Mouse (Mus musculus): ENCODE data around the gene Slc35a2. TPM values are rescaled to one million over a fixed set of nuclear protein-coding genes. Genes with fewer than 3 reads are reported as not detected.

The Slc35a2 gene
- polyA plus RNA-seq, 1 experiment from 2014 or later, result 44.0 TPM

Other genes with a start within 250 kb of the Slc35a2 start
- gene Syp, start 245.6 kb upstream of the Slc35a2 start, polyA plus RNA-seq (2015; fragmentation: Nextera tagmentation; extraction: Ambion mirVana), result 2.1 and 3.3 TPM in 2 replicates
- gene Prickle3, start 226.8 kb upstream of the Slc35a2 start, polyA plus RNA-seq (2015; fragmentation: Nextera tagmentation; extraction: Ambion mirVana), result 9.9 and 11.8 TPM in 2 replicates
- gene Plp2, start 212.6 kb upstream of the Slc35a2 start, polyA plus RNA-seq (2015; fragmentation: Nextera tagmentation; extraction: Ambion mirVana), result 100 and 115 TPM in 2 replicates
- 0.66 TPM in 1 of 2 replicates, not detected in the other for gene Magix, start 202.8 kb upstream of the Slc35a2 start, polyA plus RNA-seq (2015; fragmentation: Nextera tagmentation; extraction: Ambion mirVana)
- gene Gpkow, start 186.9 kb upstream of the Slc35a2 start, polyA plus RNA-seq (2015; fragmentation: Nextera tagmentation; extraction: Ambion mirVana), result 37.2 and 40.6 TPM in 2 replicates
- 37.7 and 40.1 TPM in 2 replicates for gene Wdr45, start 169.7 kb upstream of the Slc35a2 start, polyA plus RNA-seq (2015; fragmentation: Nextera tagmentation; extraction: Ambion mirVana)
- gene Gm45208, start 161.8 kb upstream of the Slc35a2 start, polyA plus RNA-seq (2015; fragmentation: Nextera tagmentation; extraction: Ambion mirVana), result not detected in 2 replicates
- 73.1 and 75.9 TPM in 2 replicates for gene Praf2, start 155.6 kb upstream of the Slc35a2 start, polyA plus RNA-seq (2015; fragmentation: Nextera tagmentation; extraction: Ambion mirVana)
- gene Ccdc120, start 133.1 kb upstream of the Slc35a2 start, polyA plus RNA-seq (2015; fragmentation: Nextera tagmentation; extraction: Ambion mirVana), result 17.7 and 22.4 TPM in 2 replicates
- gene Tfe3, start 121.5 kb upstream of the Slc35a2 start, polyA plus RNA-seq (2015; fragmentation: Nextera tagmentation; extraction: Ambion mirVana), result 28.5 and 28.7 TPM in 2 replicates
- gene Gripap1, start 94.3 kb upstream of the Slc35a2 start, polyA plus RNA-seq (2015; fragmentation: Nextera tagmentation; extraction: Ambion mirVana), result 49.8 and 50.1 TPM in 2 replicates
- gene Kcnd1, start 61.7 kb upstream of the Slc35a2 start, polyA plus RNA-seq (2015; fragmentation: Nextera tagmentation; extraction: Ambion mirVana), result 1.3 and 2.3 TPM in 2 replicates
- gene Otud5, start 42.7 kb upstream of the Slc35a2 start, polyA plus RNA-seq (2015; fragmentation: Nextera tagmentation; extraction: Ambion mirVana), result 47.9 and 51.4 TPM in 2 replicates
- 4.4 and 5.9 TPM in 2 replicates for gene Pim2, start 5.8 kb upstream of the Slc35a2 start, polyA plus RNA-seq (2015; fragmentation: Nextera tagmentation; extraction: Ambion mirVana)
- 155 and 156 TPM in 2 replicates for gene Pqbp1, start 15.2 kb downstream of the Slc35a2 start, polyA plus RNA-seq (2015; fragmentation: Nextera tagmentation; extraction: Ambion mirVana)
- 150 and 173 TPM in 2 replicates for gene Timm17b, start 15.3 kb downstream of the Slc35a2 start, polyA plus RNA-seq (2015; fragmentation: Nextera tagmentation; extraction: Ambion mirVana)
- not detected in 2 replicates for gene Gm10491, start 23.8 kb downstream of the Slc35a2 start, polyA plus RNA-seq (2015; fragmentation: Nextera tagmentation; extraction: Ambion mirVana)
- not detected in 2 replicates for gene Gm10490, start 25.5 kb downstream of the Slc35a2 start, polyA plus RNA-seq (2015; fragmentation: Nextera tagmentation; extraction: Ambion mirVana)
- gene Pcsk1n, start 35.8 kb downstream of the Slc35a2 start, polyA plus RNA-seq (2015; fragmentation: Nextera tagmentation; extraction: Ambion mirVana), result 2.0 and 3.1 TPM in 2 replicates
- not detected in 2 replicates for gene Eras, start 44.6 kb downstream of the Slc35a2 start, polyA plus RNA-seq (2015; fragmentation: Nextera tagmentation; extraction: Ambion mirVana)
- 41.8 TPM in 2 replicates for gene Hdac6, start 63.9 kb downstream of the Slc35a2 start, polyA plus RNA-seq (2015; fragmentation: Nextera tagmentation; extraction: Ambion mirVana)
- 1.6 and 2.0 TPM in 2 replicates for gene Gata1, start 94.0 kb downstream of the Slc35a2 start, polyA plus RNA-seq (2015; fragmentation: Nextera tagmentation; extraction: Ambion mirVana)
- not detected in 2 replicates for gene Glod5, start 134.5 kb downstream of the Slc35a2 start, polyA plus RNA-seq (2015; fragmentation: Nextera tagmentation; extraction: Ambion mirVana)
- gene Suv39h1, start 190.7 kb downstream of the Slc35a2 start, polyA plus RNA-seq (2015; fragmentation: Nextera tagmentation; extraction: Ambion mirVana), result 64.7 and 68.5 TPM in 2 replicates
- gene Was, start 206.5 kb downstream of the Slc35a2 start, polyA plus RNA-seq (2015; fragmentation: Nextera tagmentation; extraction: Ambion mirVana), result 0.41 and 0.44 TPM in 2 replicates
- 23.2 and 27.2 TPM in 2 replicates for gene Wdr13, start 248.9 kb downstream of the Slc35a2 start, polyA plus RNA-seq (2015; fragmentation: Nextera tagmentation; extraction: Ambion mirVana)

All from embryonic facial prominence, embryonic 13.5 days (tissue).